Mouse (Mus musculus) midbrain, embryonic 14.5 days (tissue): ENCODE results near the gene Olfr711. TPM values are rescaled to one million over a fixed set of nuclear protein-coding genes. Genes with fewer than 3 reads are reported as not detected.
"Not testable (repeated sequence)": the region's sequence is repeated elsewhere in the genome, so short reads cannot be mapped to it uniquely, and the experiment has no call there.

Experiments used
- ATAC-seq: fragments of 200-750 bp; cut with Nextera tagmentation; 2 replicates; pipeline ENCODE4 v1.8.0; 2017; ENCODE audit warnings: moderate number of reproducible peaks, moderate library complexity; ENCODE audit not compliant: low FRiP score, low TSS enrichment
- DNase-seq: peaks from one replicate; pipeline ENCODE4 v3.0.0-alpha.2; 2015
- H3K27ac ChIP-seq: fragments of 300-500 bp; sonication (generic); replicated peaks from 2 replicates; pipeline ENCODE4 v1.5.1; 2014; ENCODE audit warnings: mild to moderate bottlenecking, low read depth, low read length, moderate library complexity
- H3K27me3 ChIP-seq: fragments of 300-500 bp; sonication (generic); 2 replicates; pipeline ENCODE4 v1.6.1; 2014; ENCODE audit warnings: low read length, control low read depth, mixed read lengths; ENCODE audit not compliant: control insufficient read depth, insufficient read depth
- H3K36me3 ChIP-seq: fragments of 300-500 bp; sonication (generic); 2 replicates; pipeline ENCODE4 v1.6.1; 2014; ENCODE audit warnings: low read length, control low read depth; ENCODE audit not compliant: control insufficient read depth, insufficient read depth
- H3K4me1 ChIP-seq: fragments of 300-500 bp; sonication (generic); 2 replicates; pipeline ENCODE4 v1.6.1; 2014; ENCODE audit warnings: mild to moderate bottlenecking, antibody characterized with exemption, low read length, control low read depth; ENCODE audit not compliant: control insufficient read depth, insufficient read depth
- H3K4me2 ChIP-seq: fragments of 300-500 bp; sonication (generic); 2 replicates; pipeline ENCODE4 v1.6.1; 2014; ENCODE audit warnings: mild to moderate bottlenecking, low read length, moderate library complexity
- H3K4me3 ChIP-seq: fragments of 300-500 bp; sonication (generic); replicated peaks from 2 replicates; pipeline ENCODE4 v1.5.1; 2014; ENCODE audit warnings: low read depth, low read length
- H3K9ac ChIP-seq: fragments of 300-500 bp; sonication (generic); replicated peaks from 2 replicates; pipeline ENCODE4 v1.6.1; 2014; ENCODE audit warnings: mild to moderate bottlenecking, low read length, moderate library complexity
- H3K9me3 ChIP-seq: fragments of 300-500 bp; sonication (generic); 2 replicates; pipeline ENCODE4 v1.6.1; 2016; ENCODE audit warnings: low read length, control low read depth, mixed read lengths; ENCODE audit not compliant: control insufficient read depth
- WGBS: fragments of 180-500 bp; shearing (Covaris S2); extraction: QIAGEN DNeasy Blood & Tissue Kit; methylation state at CpG from one replicate; pipeline ENCODE4 v1.1.7; 2014; 5-methylcytosine and 5-hydroxymethylcytosine counted together
- polyA plus RNA-seq: library from polyadenylated mRNA; unstranded; fragments of >200 nt; fragmentation: Nextera tagmentation; extraction: Ambion mirVana; gene quantifications from 2 replicates; pipeline ENCODE4 v1.2.1, GENCODE M21; 2014

The Olfr711 gene
- not detected in 2 replicates for polyA plus RNA-seq

- H3K9me3 ChIP-seq: no peaks in the 10 kb centered on the region
- no peaks in the 10 kb centered on the region for H3K27me3 ChIP-seq
- no peak within 1 kb of the TSS for H3K9ac ChIP-seq
- no peak for DNase-seq
- H3K4me1 ChIP-seq: no peaks in the 10 kb centered on the region
- no peaks in the 10 kb centered on the region for H3K36me3 ChIP-seq
- no peak for ATAC-seq
- WGBS: 63% methylated on average over 1 of the region's 1 CpGs
- no peak within 1 kb of the TSS for H3K4me3 ChIP-seq
- H3K4me2 ChIP-seq: no peak within 1 kb of the TSS
- H3K27ac ChIP-seq: no peak within 1 kb of the TSS
Observed at GRCm38 (mm10) chr7:106975353-106975752, at the start of gene Olfr711. Gene Olfr711 (minus strand): TSS chr7:106975453.

- 61% methylated on average over 1 of the region's 1 CpGs for WGBS
- Histone ChIP-seq H3K9ac (no peak within 1 kb of the TSS), H3K27ac (no peak within 1 kb of the TSS), H3K4me3 (no peak within 1 kb of the TSS), H3K36me3 (no peaks in the 10 kb centered on the region), H3K27me3 (no peaks in the 10 kb centered on the region), H3K4me2 (no peak within 1 kb of the TSS), H3K9me3 (no peaks in the 10 kb centered on the region), H3K4me1 (no peaks in the 10 kb centered on the region)
- ATAC-seq (no peak), DNase-seq (no peak)
Observed at GRCm38 (mm10) chr7:107005972-107006371, 30.7 kb upstream of the Olfr711 start, which contains the start of gene Olfr2. Gene Olfr2 (minus strand): TSS chr7:107006072.

- Histone ChIP-seq H3K27me3 (no peaks in the 10 kb centered on the region), H3K9me3 (no peaks in the 10 kb centered on the region), H3K4me3 (no peak overlapping the region), H3K36me3 (no peaks in the 10 kb centered on the region), H3K27ac (no peak overlapping the region), H3K4me1 (no peaks in the 10 kb centered on the region), H3K9ac (no peak overlapping the region), H3K4me2 (no peak overlapping the region)
- 76% methylated on average over 3 of the region's 3 CpGs for WGBS
- no peak for DNase-seq
- ATAC-seq: no peak
Observed at GRCm38 (mm10) chr7:107004169-107004568, 28.9 kb upstream of the Olfr711 start.

- H3K36me3 ChIP-seq: no peaks in the 10 kb centered on the region
- H3K27ac ChIP-seq: no peak overlapping the region
- no peak overlapping the region for H3K4me3 ChIP-seq
- no peaks in the 10 kb centered on the region for H3K9me3 ChIP-seq
- no peak for ATAC-seq
- H3K27me3 ChIP-seq: no peaks in the 10 kb centered on the region
- H3K9ac ChIP-seq: no peak overlapping the region
- 88% methylated on average over 7 of the region's 7 CpGs for WGBS
- no peaks in the 10 kb centered on the region for H3K4me1 ChIP-seq
- no peak for DNase-seq
- no peak overlapping the region for H3K4me2 ChIP-seq
Observed at GRCm38 (mm10) chr7:107000798-107001197, 25.5 kb upstream of the Olfr711 start.

- Histone ChIP-seq H3K36me3 (no peaks in the 10 kb centered on the region), H3K4me1 (no peaks in the 10 kb centered on the region), H3K4me3 (no peak overlapping the region), H3K9ac (no peak overlapping the region), H3K27me3 (no peaks in the 10 kb centered on the region), H3K4me2 (no peak overlapping the region), H3K27ac (no peak overlapping the region), H3K9me3 (no peaks in the 10 kb centered on the region)
- WGBS: 84% methylated on average over 3 of the region's 3 CpGs
- ATAC-seq (no peak), DNase-seq (no peak)
Observed at GRCm38 (mm10) chr7:106985236-106985635, 10.0 kb upstream of the Olfr711 start.

- not testable (repeated sequence) for DNase-seq, H3K27ac ChIP-seq, H3K9me3 ChIP-seq, H3K4me3 ChIP-seq, H3K36me3 ChIP-seq, H3K4me2 ChIP-seq, H3K4me1 ChIP-seq, H3K9ac ChIP-seq, ATAC-seq, H3K27me3 ChIP-seq
Observed at GRCm38 (mm10) chr7:106967503-106967902, 7.8 kb downstream of the Olfr711 start.

GRCm38 (mm10) chr7:106963837-106964236, 11.4 kb downstream of the Olfr711 start, which contains the start of gene Olfr6:
Gene Olfr6 (minus strand): TSS chr7:106963937.
- no peaks in the 10 kb centered on the region for H3K9me3 ChIP-seq
- H3K4me2 ChIP-seq: no peak within 1 kb of the TSS
- no peak within 1 kb of the TSS for H3K4me3 ChIP-seq
- no peaks in the 10 kb centered on the region for H3K27me3 ChIP-seq
- H3K9ac ChIP-seq: no peak within 1 kb of the TSS
- no peak within 1 kb of the TSS for H3K27ac ChIP-seq
- no peaks in the 10 kb centered on the region for H3K36me3 ChIP-seq
- H3K4me1 ChIP-seq: no peaks in the 10 kb centered on the region
- DNase-seq (no peak), ATAC-seq (no peak)
- WGBS: 85% methylated on average over 1 of the region's 1 CpGs

- Histone ChIP-seq H3K4me1 (no peaks in the 10 kb centered on the region), H3K4me2 (no peak within 1 kb of the TSS), H3K27ac (no peak within 1 kb of the TSS), H3K36me3 (no peaks in the 10 kb centered on the region), H3K27me3 (no peaks in the 10 kb centered on the region), H3K9ac (no peak within 1 kb of the TSS), H3K9me3 (no peaks in the 10 kb centered on the region), H3K4me3 (no peak within 1 kb of the TSS)
- DNase-seq (no peak), ATAC-seq (no peak)
- 75% methylated on average over 3 of the region's 3 CpGs for WGBS
Observed at GRCm38 (mm10) chr7:106948212-106948611, 27.0 kb downstream of the Olfr711 start, which contains the start of gene Olfr710. Gene Olfr710 (minus strand): TSS chr7:106948312.

- no peaks in the 10 kb centered on the region for H3K9me3 ChIP-seq
- no peak for ATAC-seq
Observed at GRCm38 (mm10) chr7:106932119-106932518, 43.1 kb downstream of the Olfr711 start, which contains the start of gene Olfr709-ps1. Gene Olfr709-ps1 (minus strand): TSS chr7:106932219.

More at GRCm38 (mm10) chr7:106932119-106932518, 43.1 kb downstream of the Olfr711 start, which contains the start of gene Olfr709-ps1:
- Histone ChIP-seq H3K4me1 (no peaks in the 10 kb centered on the region), H3K36me3 (no peaks in the 10 kb centered on the region), H3K27me3 (no peaks in the 10 kb centered on the region), H3K9ac (no peak within 1 kb of the TSS), H3K4me3 (no peak within 1 kb of the TSS), H3K4me2 (no peak within 1 kb of the TSS), H3K27ac (no peak within 1 kb of the TSS)
- no peak for DNase-seq
